Mouse (Mus musculus): ENCODE data around the gene Mvd. TPM values are rescaled to one million over a fixed set of nuclear protein-coding genes. Genes with fewer than 3 reads are reported as not detected.
A peak's percentile ranks its signal among the peaks of the same experiment; 100 is the strongest.

Mvd gene
- polyA plus RNA-seq, 1 experiment from 2014 or later: 18.7 TPM

DNA sequence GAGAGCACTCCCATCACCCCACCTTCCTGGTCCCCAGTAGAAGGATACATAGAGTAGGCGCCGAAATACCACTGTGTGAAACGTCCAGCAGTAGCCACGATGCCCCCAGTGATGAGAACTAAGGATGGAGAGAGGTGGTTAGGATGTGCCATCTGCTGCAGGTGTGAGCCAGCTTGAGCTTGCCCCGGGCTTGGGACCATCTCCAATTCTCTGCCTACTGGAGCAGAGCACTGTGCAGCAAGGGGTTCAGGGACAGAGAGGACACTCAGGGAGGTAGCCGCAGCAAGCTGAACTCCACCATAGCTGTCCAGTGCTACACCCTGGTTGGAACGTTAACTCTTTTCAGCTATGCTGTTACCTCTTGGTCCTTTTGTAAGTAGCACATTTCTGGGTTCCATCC is 15.6 kb downstream of the Mvd start:
- Histone ChIP-seq H3K9ac (ENCODE audit: low read depth, low read length) (no peak overlapping the region), H3K27ac (ENCODE audit: low read depth, low read length) (no peak overlapping the region), H3K4me2 (replicated peaks; ENCODE audit: low read depth) (no peak overlapping the region), H3K9me3 (ENCODE audit: control insufficient read depth) (no peaks in the 10 kb centered on the region), H3K27me3 (replicated peaks; ENCODE audit: control insufficient read depth, insufficient read depth, low read length) (no peaks in the 10 kb centered on the region), H3K36me3 (ENCODE audit: control insufficient read depth, insufficient read depth) (peaks cover 22% of the 10 kb centered on the region; the same call in 1 of the 2 replicates), H3K4me1 (replicated peaks; ENCODE audit: control insufficient read depth, insufficient read depth, low read length) (peaks cover 5% of the 10 kb centered on the region; the same call in 1 of the 2 replicates), H3K4me3 (ENCODE audit: low read depth, low read length) (no peak overlapping the region)
- 95% methylated on average over 7 of the region's 7 CpGs for WGBS
- TF ChIP-seq CTCF (IDR thresholded peaks at IDR 0.05; ENCODE audit: low read depth): no peak
- ATAC-seq: no peak

DNA sequence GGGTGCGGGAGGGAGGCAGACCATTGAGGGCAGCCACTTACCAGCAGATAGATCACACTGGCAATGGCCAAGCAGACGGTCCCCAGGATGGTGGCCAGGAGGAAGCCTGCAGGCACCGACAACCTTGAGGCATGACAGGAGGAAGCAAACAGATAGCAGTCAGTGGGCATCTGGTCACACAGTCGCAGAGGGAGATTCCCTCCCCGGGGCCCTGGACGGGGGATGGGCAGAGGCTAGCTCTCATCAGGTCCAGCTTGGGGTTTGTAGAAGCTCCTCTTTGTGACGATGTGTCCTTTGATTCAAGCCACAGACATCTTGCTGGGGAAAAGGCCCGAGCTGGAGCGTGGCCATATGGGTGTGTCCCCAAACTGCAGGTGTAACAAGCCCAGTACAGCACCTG is 17.1 kb downstream of the Mvd start:
- WGBS: 82% methylated on average over 9 of the region's 9 CpGs
- H3K9me3 ChIP-seq (ENCODE audit: control insufficient read depth): no peaks in the 10 kb centered on the region
- TF ChIP-seq CTCF (IDR thresholded peaks at IDR 0.05; ENCODE audit: low read depth): no peak

DNA sequence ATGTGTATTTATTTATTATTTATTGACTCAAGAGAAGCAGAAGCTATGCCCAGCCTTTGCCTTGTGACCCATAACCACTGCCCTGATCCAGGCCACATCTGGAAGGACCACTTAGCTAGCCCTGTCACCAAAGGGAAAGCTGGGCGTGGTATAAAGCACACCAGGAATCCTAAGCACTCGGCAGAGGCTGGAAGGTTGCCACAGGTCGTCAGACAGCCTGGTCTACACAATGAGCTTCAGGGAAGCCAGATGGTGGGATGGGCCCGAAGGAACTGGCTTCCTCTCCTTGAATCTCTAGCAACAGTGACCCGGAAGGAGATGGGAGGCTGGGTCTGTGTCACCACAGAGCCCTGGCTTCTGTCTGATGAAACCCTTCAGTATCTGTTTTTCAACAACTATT is 19.6 kb downstream of the Mvd start:
- H3K4me3 ChIP-seq (ENCODE audit: low read depth, low read length): no peak overlapping the region
- no peak overlapping the region for H3K27ac ChIP-seq (ENCODE audit: low read depth, low read length)
- 46% methylated on average over 5 of the region's 5 CpGs for WGBS
- H3K9ac ChIP-seq (ENCODE audit: low read depth, low read length): no peak overlapping the region
- ATAC-seq: no peak
- H3K4me1 ChIP-seq (replicated peaks; ENCODE audit: control insufficient read depth, insufficient read depth, low read length): peaks cover 7% of the 10 kb centered on the region; the same call in 1 of the 2 replicates
- peaks cover 22% of the 10 kb centered on the region; the same call in 1 of the 2 replicates for H3K36me3 ChIP-seq (ENCODE audit: control insufficient read depth, insufficient read depth)
- TF ChIP-seq CTCF (IDR thresholded peaks at IDR 0.05; ENCODE audit: low read depth): no peak
- no peaks in the 10 kb centered on the region for H3K9me3 ChIP-seq (ENCODE audit: control insufficient read depth)
- H3K27me3 ChIP-seq (replicated peaks; ENCODE audit: control insufficient read depth, insufficient read depth, low read length): no peaks in the 10 kb centered on the region
- no peak overlapping the region for H3K4me2 ChIP-seq (replicated peaks; ENCODE audit: low read depth)

More for the DNA sequence above, 17.1 kb downstream of the Mvd start:
- H3K27me3 ChIP-seq (replicated peaks; ENCODE audit: control insufficient read depth, insufficient read depth, low read length): no peaks in the 10 kb centered on the region
- H3K36me3 ChIP-seq (ENCODE audit: control insufficient read depth, insufficient read depth): peaks cover 22% of the 10 kb centered on the region; the same call in 1 of the 2 replicates
- no peak overlapping the region for H3K27ac ChIP-seq (ENCODE audit: low read depth, low read length)
- no peak overlapping the region for H3K4me3 ChIP-seq (ENCODE audit: low read depth, low read length)
- H3K9ac ChIP-seq (ENCODE audit: low read depth, low read length): no peak overlapping the region
- ATAC-seq: no peak
- no peak overlapping the region for H3K4me2 ChIP-seq (replicated peaks; ENCODE audit: low read depth)
- peaks cover 7% of the 10 kb centered on the region; the same call in 1 of the 2 replicates for H3K4me1 ChIP-seq (replicated peaks; ENCODE audit: control insufficient read depth, insufficient read depth, low read length)

DNA sequence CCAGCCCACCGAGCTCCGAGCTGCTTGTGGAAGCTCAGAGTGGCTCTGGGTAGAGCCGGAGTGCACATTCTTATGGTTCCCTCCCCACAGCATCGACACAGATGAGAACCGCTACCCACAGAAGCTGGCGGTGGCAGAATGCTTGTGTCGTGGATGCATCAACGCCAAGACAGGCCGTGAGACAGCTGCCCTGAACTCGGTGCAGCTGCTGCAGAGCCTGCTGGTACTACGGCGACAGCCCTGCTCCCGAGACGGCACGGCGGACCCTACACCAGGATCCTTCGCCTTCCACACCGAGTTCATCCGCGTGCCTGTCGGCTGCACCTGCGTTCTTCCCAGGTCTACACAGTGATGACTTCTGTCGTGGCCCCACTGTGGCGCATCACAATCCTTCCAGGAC is 20.0 kb downstream of the Mvd start:
- 92% methylated on average over 24 of the region's 24 CpGs for WGBS
- TF ChIP-seq CTCF (IDR thresholded peaks at IDR 0.05; ENCODE audit: low read depth): no peak
- H3K4me1 ChIP-seq (replicated peaks; ENCODE audit: control insufficient read depth, insufficient read depth, low read length): peaks cover 7% of the 10 kb centered on the region; the same call in 1 of the 2 replicates
- H3K4me2 ChIP-seq (replicated peaks; ENCODE audit: low read depth): no peak overlapping the region
- H3K9ac ChIP-seq (ENCODE audit: low read depth, low read length): no peak overlapping the region
- no peak for ATAC-seq
- no peak overlapping the region for H3K27ac ChIP-seq (ENCODE audit: low read depth, low read length)
- no peaks in the 10 kb centered on the region for H3K27me3 ChIP-seq (replicated peaks; ENCODE audit: control insufficient read depth, insufficient read depth, low read length)
- peaks cover 26% of the 10 kb centered on the region; the same call in 1 of the 2 replicates for H3K36me3 ChIP-seq (ENCODE audit: control insufficient read depth, insufficient read depth)
- no peaks in the 10 kb centered on the region for H3K9me3 ChIP-seq (ENCODE audit: control insufficient read depth)
- H3K4me3 ChIP-seq (ENCODE audit: low read depth, low read length): no peak overlapping the region

DNA sequence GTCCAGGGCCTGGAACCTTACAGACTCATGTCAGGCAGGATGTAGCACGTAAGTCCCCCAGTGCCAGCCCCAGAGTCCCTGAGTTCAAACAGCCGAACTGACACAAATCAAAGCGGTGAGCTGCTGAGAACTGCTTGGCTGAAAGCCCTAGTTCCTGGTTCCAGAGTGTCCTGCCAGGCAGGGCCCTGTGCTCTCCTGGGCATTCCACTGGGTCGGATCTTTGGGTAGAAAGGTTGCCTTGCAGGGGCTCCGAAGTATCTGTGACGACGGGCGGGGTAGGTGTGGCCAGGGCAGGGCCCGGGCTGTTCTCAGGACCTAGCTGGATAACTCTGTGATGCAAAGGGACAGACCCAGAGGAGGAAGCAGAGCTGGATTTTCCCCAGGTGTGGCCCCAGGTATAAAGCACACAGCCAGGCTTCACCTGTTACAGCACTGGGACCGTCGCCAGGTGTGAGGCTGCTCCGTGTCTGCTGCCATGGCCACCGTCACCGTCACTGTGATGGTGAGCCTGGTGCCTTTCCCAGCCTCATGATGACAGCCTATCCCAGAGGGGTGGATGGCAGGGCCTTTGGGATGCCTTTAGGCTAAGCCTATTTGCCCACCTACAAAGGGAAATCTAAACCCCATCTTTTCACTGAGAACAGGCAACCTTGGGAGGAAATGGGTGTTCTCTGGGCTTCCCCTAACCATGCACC is 21.7 kb downstream of the Mvd start, which contains the start of gene Il17c:
Il17c (plus strand) TSS at position 645 of the 695 bp plus-strand sequence.
- Histone ChIP-seq H3K27ac (ENCODE audit: low read depth, low read length) (peak within 1 kb of the TSS; percentile 17; the same call in 1 of the 2 replicates), H3K9me3 (ENCODE audit: control insufficient read depth) (no peaks in the 10 kb centered on the region), H3K4me1 (replicated peaks; ENCODE audit: control insufficient read depth, insufficient read depth, low read length) (peaks cover 7% of the 10 kb centered on the region; the same call in 1 of the 2 replicates), H3K4me2 (replicated peaks; ENCODE audit: low read depth) (no peak within 1 kb of the TSS), H3K4me3 (ENCODE audit: low read depth, low read length) (no peak within 1 kb of the TSS), H3K9ac (ENCODE audit: low read depth, low read length) (no peak within 1 kb of the TSS), H3K36me3 (ENCODE audit: control insufficient read depth, insufficient read depth) (peaks cover 40% of the 10 kb centered on the region; the same call in 1 of the 2 replicates), H3K27me3 (replicated peaks; ENCODE audit: control insufficient read depth, insufficient read depth, low read length) (no peaks in the 10 kb centered on the region)
- peak; percentile 92 for ATAC-seq
- TF ChIP-seq CTCF (IDR thresholded peaks at IDR 0.05; ENCODE audit: low read depth): no peak
- 36% methylated on average over 14 of the region's 14 CpGs for WGBS

DNA sequence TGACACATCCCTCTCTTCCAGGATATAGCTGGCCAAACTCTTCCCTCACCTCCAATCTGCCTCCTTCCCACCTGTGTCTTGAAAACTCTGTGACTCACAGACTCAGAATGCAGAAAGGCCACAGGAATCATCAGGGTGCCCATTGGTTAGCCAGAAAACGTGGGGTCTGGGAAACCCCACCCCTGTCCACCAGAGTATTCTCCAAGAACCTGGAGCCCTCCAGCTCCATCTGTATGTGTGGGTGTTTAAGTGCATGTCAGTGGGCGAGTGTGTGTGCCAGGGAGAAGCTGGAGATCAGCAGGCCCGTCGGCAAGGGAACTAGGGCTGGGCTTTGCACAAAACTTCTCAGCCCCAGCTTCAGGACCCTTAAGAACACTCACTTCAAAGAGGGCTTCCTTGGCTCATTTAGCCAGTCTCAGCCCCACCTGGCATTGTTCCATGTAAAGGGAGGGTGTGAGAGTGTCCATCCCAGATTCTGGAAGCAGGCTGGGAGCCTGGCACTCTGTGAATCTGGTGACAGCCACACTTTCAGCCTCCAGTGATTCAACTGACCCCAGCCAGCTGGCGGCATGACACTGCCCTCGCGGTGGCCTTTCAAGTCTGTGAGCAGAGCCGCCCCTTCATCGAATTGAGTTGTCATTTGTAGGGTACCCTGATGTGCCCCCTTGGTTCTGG is 23.2 kb downstream of the Mvd start:
- no peak overlapping the region for H3K4me2 ChIP-seq (replicated peaks; ENCODE audit: low read depth)
- ATAC-seq: no peak
- peaks cover 7% of the 10 kb centered on the region; the same call in 1 of the 2 replicates for H3K4me1 ChIP-seq (replicated peaks; ENCODE audit: control insufficient read depth, insufficient read depth, low read length)
- H3K9me3 ChIP-seq (ENCODE audit: control insufficient read depth): no peaks in the 10 kb centered on the region
- WGBS: 70% methylated on average over 9 of the region's 9 CpGs
- no peaks in the 10 kb centered on the region for H3K27me3 ChIP-seq (replicated peaks; ENCODE audit: control insufficient read depth, insufficient read depth, low read length)
- H3K4me3 ChIP-seq (ENCODE audit: low read depth, low read length): no peak overlapping the region
- H3K9ac ChIP-seq (ENCODE audit: low read depth, low read length): no peak overlapping the region
- TF ChIP-seq CTCF (IDR thresholded peaks at IDR 0.05; ENCODE audit: low read depth): no peak
- H3K27ac ChIP-seq (ENCODE audit: low read depth, low read length): no peak overlapping the region
- H3K36me3 ChIP-seq (ENCODE audit: control insufficient read depth, insufficient read depth): peaks cover 43% of the 10 kb centered on the region
